Mouse (Mus musculus): ENCODE results near the gene Lepr. TPM values are rescaled to one million over a fixed set of nuclear protein-coding genes. Genes with fewer than 3 reads are reported as not detected.

The Lepr gene
- 6.6 and 8.5 TPM in 2 replicates for polyA plus RNA-seq (2015; fragmentation: Nextera tagmentation; extraction: Ambion mirVana)

DNA sequence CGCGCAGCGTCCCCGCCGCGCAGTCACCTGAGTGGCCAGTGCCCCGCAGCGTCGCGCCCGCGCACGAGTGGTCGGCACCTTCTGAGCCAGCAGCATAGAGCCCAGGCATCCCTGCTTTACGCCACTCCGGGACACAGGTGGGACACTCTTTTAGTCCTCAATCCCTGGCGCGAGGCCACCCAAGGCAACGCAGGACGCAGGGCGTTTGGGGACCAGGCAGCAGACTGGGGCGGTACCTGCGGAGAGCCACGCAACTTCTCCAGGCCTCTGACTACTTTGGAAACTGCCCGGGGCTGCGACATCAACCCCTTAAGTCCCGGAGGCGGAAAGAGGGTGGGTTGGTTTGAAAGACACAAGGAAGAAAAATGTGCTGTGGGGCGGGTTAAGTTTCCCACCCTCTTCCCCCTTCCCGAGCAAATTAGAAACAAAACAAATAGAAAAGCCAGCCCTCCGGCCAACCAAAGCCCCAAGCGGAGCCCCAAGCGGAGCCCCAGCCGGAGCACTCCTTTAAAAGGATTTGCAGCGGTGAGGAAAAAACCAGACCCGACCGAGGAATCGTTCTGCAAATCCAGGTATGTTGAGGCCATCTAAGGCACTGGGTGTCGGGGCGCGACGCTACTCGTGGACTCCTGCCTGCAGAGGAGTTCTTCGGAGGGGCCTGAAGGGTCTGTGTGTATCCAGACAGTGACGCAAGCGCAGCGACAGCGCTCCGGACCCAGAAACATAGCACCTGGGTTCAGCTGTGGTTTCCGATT is at the start of gene Lepr:
Lepr (plus strand) TSS at position 38 of the 755 bp plus-strand sequence.
- WGBS = under 1% methylated on average over 47 of the region's 50 CpGs
- peak; percentile 62 for ATAC-seq (ENCODE audit: low read depth)
- no peaks in the 10 kb centered on the region for H3K27me3 ChIP-seq (ENCODE audit: control insufficient read depth, insufficient read depth, low read depth, low read length)
- H3K4me1 ChIP-seq (replicated peaks; ENCODE audit: control insufficient read depth, insufficient read depth, low read length) = peaks cover 9% of the 10 kb centered on the region; the same call in 1 of the 2 replicates
- peak within 1 kb of the TSS; percentile 68 for H3K9ac ChIP-seq (ENCODE audit: low read length)
- H3K4me2 ChIP-seq (ENCODE audit: low read depth, low read length) = peak within 1 kb of the TSS; percentile 93
- no peaks in the 10 kb centered on the region for H3K36me3 ChIP-seq (ENCODE audit: control insufficient read depth, insufficient read depth, low read length)
- peak within 1 kb of the TSS; percentile 60 for H3K4me3 ChIP-seq (ENCODE audit: low read length)
- H3K9me3 ChIP-seq (ENCODE audit: control insufficient read depth, low read length) = no peaks in the 10 kb centered on the region
- H3K27ac ChIP-seq (ENCODE audit: low read length) = no peak within 1 kb of the TSS

- Histone ChIP-seq H3K4me2 (ENCODE audit: low read depth, low read length) (no peak overlapping the region), H3K4me3 (ENCODE audit: low read length) (no peak overlapping the region), H3K9me3 (ENCODE audit: control insufficient read depth, low read length) (no peaks in the 10 kb centered on the region), H3K27ac (ENCODE audit: low read length) (no peak overlapping the region), H3K36me3 (ENCODE audit: control insufficient read depth, insufficient read depth, low read length) (no peaks in the 10 kb centered on the region), H3K27me3 (ENCODE audit: control insufficient read depth, insufficient read depth, low read depth, low read length) (no peaks in the 10 kb centered on the region), H3K4me1 (replicated peaks; ENCODE audit: control insufficient read depth, insufficient read depth, low read length) (no peaks in the 10 kb centered on the region), H3K9ac (ENCODE audit: low read length) (no peak overlapping the region)
- WGBS = 63% methylated on average over 5 of the region's 5 CpGs
- no peak for ATAC-seq (ENCODE audit: low read depth)
Measured at GRCm38 (mm10) chr4:101669161-101669560, 48.0 kb upstream of the Lepr start.

GRCm38 (mm10) chr4:101669811-101670210 is 47.4 kb upstream of the Lepr start:
- no peak for ATAC-seq (ENCODE audit: low read depth)
- H3K4me2 ChIP-seq (ENCODE audit: low read depth, low read length) = no peak overlapping the region
- H3K9ac ChIP-seq (ENCODE audit: low read length) = no peak overlapping the region
- WGBS = 63% methylated on average over 5 of the region's 5 CpGs
- H3K27ac ChIP-seq (ENCODE audit: low read length) = no peak overlapping the region
- H3K4me1 ChIP-seq (replicated peaks; ENCODE audit: control insufficient read depth, insufficient read depth, low read length) = no peaks in the 10 kb centered on the region
- H3K36me3 ChIP-seq (ENCODE audit: control insufficient read depth, insufficient read depth, low read length) = no peaks in the 10 kb centered on the region
- H3K4me3 ChIP-seq (ENCODE audit: low read length) = no peak overlapping the region
- H3K9me3 ChIP-seq (ENCODE audit: control insufficient read depth, low read length) = no peaks in the 10 kb centered on the region
- H3K27me3 ChIP-seq (ENCODE audit: control insufficient read depth, insufficient read depth, low read depth, low read length) = no peaks in the 10 kb centered on the region

DNA sequence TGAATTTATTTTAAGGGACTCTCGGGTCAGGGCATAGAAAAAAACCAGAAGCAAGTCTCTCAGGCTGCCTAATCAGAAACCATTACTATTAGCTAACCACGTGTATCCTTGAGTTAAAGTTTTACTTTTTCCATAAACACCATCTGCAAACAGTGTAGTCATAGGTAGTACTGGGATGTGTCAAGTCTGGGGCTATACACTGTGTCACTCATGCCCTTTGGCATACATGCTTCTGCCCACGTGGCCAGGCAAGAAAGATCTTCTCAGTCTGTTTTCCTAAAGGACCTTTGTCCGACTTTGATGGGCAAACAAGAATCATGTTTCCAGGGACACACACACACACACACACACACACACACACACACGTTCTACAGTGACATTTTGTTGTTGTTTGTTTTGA is 42.4 kb upstream of the Lepr start:
- H3K27ac ChIP-seq (ENCODE audit: low read length) = no peak overlapping the region
- ATAC-seq (ENCODE audit: low read depth) = no peak
- H3K4me2 ChIP-seq (ENCODE audit: low read depth, low read length) = no peak overlapping the region
- H3K4me1 ChIP-seq (replicated peaks; ENCODE audit: control insufficient read depth, insufficient read depth, low read length) = peaks cover 2% of the 10 kb centered on the region; the same call in 1 of the 2 replicates
- H3K27me3 ChIP-seq (ENCODE audit: control insufficient read depth, insufficient read depth, low read depth, low read length) = no peaks in the 10 kb centered on the region
- H3K9ac ChIP-seq (ENCODE audit: low read length) = no peak overlapping the region
- 62% methylated on average over 5 of the region's 5 CpGs for WGBS
- H3K9me3 ChIP-seq (ENCODE audit: control insufficient read depth, low read length) = no peaks in the 10 kb centered on the region
- no peaks in the 10 kb centered on the region for H3K36me3 ChIP-seq (ENCODE audit: control insufficient read depth, insufficient read depth, low read length)
- no peak overlapping the region for H3K4me3 ChIP-seq (ENCODE audit: low read length)

DNA sequence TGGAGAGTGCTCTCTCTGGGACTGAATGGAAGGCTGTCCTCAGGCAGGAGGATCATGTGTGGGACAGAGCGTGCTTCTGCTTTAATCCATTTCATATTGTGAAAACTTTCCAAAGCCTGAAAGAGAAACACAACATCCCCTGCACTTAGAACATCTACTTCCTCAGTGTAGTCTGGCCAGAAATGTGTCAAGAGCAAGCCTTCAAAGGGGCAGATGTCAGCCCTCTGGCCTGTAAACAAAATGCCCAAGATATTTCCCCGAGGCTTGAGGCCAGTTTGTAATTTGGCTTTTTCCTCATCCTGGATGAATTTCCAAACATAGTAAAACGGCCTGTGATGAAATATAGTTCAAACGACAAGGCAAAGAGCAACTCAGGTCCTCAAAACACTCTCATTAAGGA is 41.5 kb upstream of the Lepr start:
- Histone ChIP-seq H3K9me3 (ENCODE audit: control insufficient read depth, low read length) (no peaks in the 10 kb centered on the region), H3K4me3 (ENCODE audit: low read length) (no peak overlapping the region), H3K4me2 (ENCODE audit: low read depth, low read length) (no peak overlapping the region), H3K36me3 (ENCODE audit: control insufficient read depth, insufficient read depth, low read length) (no peaks in the 10 kb centered on the region), H3K27me3 (ENCODE audit: control insufficient read depth, insufficient read depth, low read depth, low read length) (no peaks in the 10 kb centered on the region), H3K27ac (ENCODE audit: low read length) (peak overlapping the region; percentile 27), H3K9ac (ENCODE audit: low read length) (no peak overlapping the region), H3K4me1 (replicated peaks; ENCODE audit: control insufficient read depth, insufficient read depth, low read length) (peaks cover 2% of the 10 kb centered on the region; the same call in 1 of the 2 replicates)
- WGBS = 29% methylated on average over 4 of the region's 4 CpGs
- peak; percentile 83 for ATAC-seq (ENCODE audit: low read depth)

DNA sequence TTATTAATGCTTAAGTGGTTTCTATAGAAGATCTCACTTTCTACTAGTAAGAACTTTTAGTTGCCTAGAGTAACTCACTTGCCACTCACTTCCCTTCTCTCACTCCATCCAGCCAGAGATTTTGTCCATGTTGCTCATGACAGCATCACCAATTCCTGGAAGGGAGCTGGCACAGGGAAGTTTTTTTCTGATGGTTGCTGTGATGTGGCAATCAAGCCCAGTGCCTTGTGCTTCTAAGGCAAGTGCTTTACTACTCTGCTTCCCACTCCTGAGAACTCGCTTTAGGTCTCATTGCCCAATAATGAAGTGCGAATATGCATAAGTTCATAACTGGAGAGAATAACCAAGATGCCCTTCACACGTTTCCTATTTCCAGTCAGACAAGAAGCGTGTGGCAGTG is 34.6 kb upstream of the Lepr start:
- H3K9ac ChIP-seq (ENCODE audit: low read length) = no peak overlapping the region
- ATAC-seq (ENCODE audit: low read depth) = no peak
- H3K27me3 ChIP-seq (ENCODE audit: control insufficient read depth, insufficient read depth, low read depth, low read length) = no peaks in the 10 kb centered on the region
- no peaks in the 10 kb centered on the region for H3K36me3 ChIP-seq (ENCODE audit: control insufficient read depth, insufficient read depth, low read length)
- H3K4me2 ChIP-seq (ENCODE audit: low read depth, low read length) = no peak overlapping the region
- no peak overlapping the region for H3K4me3 ChIP-seq (ENCODE audit: low read length)
- no peaks in the 10 kb centered on the region for H3K4me1 ChIP-seq (replicated peaks; ENCODE audit: control insufficient read depth, insufficient read depth, low read length)
- 81% methylated on average over 4 of the region's 4 CpGs for WGBS
- H3K27ac ChIP-seq (ENCODE audit: low read length) = no peak overlapping the region
- no peaks in the 10 kb centered on the region for H3K9me3 ChIP-seq (ENCODE audit: control insufficient read depth, low read length)

DNA sequence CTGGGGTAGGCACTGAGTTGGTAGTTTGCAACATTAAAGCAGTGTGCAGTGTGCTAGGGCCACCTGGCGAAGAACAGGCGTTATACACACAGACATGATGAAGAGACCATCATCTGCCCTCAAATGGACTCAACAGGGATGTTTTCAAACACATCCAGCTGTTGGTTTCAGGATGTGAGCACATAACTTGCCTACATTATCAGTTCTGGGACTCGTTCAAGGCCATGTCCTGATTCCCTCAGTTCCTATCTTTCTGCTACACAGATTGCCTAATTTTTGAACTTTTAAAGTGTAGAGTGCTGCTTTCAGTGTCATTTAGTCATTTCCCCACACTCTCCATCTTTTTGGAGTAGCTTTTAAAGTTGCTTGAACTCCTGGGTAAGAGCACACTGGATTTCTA is 34.1 kb upstream of the Lepr start:
- no peak overlapping the region for H3K4me2 ChIP-seq (ENCODE audit: low read depth, low read length)
- no peaks in the 10 kb centered on the region for H3K27me3 ChIP-seq (ENCODE audit: control insufficient read depth, insufficient read depth, low read depth, low read length)
- H3K4me1 ChIP-seq (replicated peaks; ENCODE audit: control insufficient read depth, insufficient read depth, low read length) = no peaks in the 10 kb centered on the region
- 54% methylated on average over 3 of the region's 3 CpGs for WGBS
- H3K9me3 ChIP-seq (ENCODE audit: control insufficient read depth, low read length) = no peaks in the 10 kb centered on the region
- no peak overlapping the region for H3K9ac ChIP-seq (ENCODE audit: low read length)
- H3K4me3 ChIP-seq (ENCODE audit: low read length) = no peak overlapping the region
- no peaks in the 10 kb centered on the region for H3K36me3 ChIP-seq (ENCODE audit: control insufficient read depth, insufficient read depth, low read length)
- no peak overlapping the region for H3K27ac ChIP-seq (ENCODE audit: low read length)
- ATAC-seq (ENCODE audit: low read depth) = no peak

DNA sequence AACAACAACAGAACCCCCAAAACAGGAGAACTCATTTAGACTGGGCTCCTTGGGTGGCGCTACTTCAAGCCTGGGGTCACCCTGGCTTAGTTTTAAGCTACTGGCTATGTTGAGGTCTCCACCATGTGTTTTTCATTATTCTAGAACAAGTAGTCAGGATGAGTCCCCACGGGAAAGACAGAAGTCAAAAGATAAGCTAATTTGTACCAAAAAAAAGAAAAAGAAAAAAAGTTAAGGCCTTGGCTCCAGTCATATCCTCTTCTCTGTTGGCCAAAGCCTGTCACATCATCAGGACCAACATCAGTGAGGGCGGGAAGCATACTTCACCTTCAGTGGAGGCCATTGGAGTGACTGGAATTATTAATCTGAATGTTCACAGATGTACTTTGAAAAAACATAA is 32.4 kb upstream of the Lepr start:
- Histone ChIP-seq H3K4me1 (replicated peaks; ENCODE audit: control insufficient read depth, insufficient read depth, low read length) (no peaks in the 10 kb centered on the region), H3K4me3 (ENCODE audit: low read length) (no peak overlapping the region), H3K36me3 (ENCODE audit: control insufficient read depth, insufficient read depth, low read length) (no peaks in the 10 kb centered on the region), H3K4me2 (ENCODE audit: low read depth, low read length) (no peak overlapping the region), H3K9ac (ENCODE audit: low read length) (no peak overlapping the region), H3K27ac (ENCODE audit: low read length) (no peak overlapping the region), H3K27me3 (ENCODE audit: control insufficient read depth, insufficient read depth, low read depth, low read length) (no peaks in the 10 kb centered on the region), H3K9me3 (ENCODE audit: control insufficient read depth, low read length) (no peaks in the 10 kb centered on the region)
- no peak for ATAC-seq (ENCODE audit: low read depth)
- 74% methylated on average over 3 of the region's 3 CpGs for WGBS

DNA sequence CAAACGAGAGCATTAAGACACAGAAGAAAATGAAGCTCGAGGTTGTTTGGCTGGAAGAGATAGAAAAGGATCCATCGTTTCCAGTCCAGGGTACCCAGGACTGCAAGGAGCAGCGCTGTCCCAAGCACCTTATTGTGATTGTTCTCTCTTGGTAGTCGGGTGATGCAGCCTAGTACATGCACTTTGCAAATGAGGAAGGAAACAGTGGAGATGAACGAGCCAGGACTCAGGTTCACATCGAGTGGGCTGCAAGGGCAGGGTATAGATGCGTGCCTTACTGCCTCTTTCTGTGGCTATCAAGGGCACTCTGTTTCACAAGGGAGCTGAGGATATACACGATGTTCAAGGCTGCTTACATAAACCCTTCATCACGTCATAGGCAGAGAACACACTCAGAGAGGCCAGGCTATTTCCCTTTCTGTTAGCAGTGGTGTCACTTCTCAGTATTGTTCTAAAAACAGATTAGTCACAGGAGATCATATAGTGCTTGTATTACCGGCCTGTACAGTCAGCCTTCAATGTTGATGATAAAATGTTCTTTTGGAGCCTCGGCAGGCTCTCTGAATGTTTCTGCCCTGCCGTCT is 30.9 kb upstream of the Lepr start:
- no peak overlapping the region for H3K4me3 ChIP-seq (ENCODE audit: low read length)
- no peak overlapping the region for H3K9ac ChIP-seq (ENCODE audit: low read length)
- WGBS = 60% methylated on average over 13 of the region's 13 CpGs
- no peak overlapping the region for H3K27ac ChIP-seq (ENCODE audit: low read length)
- H3K27me3 ChIP-seq (ENCODE audit: control insufficient read depth, insufficient read depth, low read depth, low read length) = no peaks in the 10 kb centered on the region
- H3K9me3 ChIP-seq (ENCODE audit: control insufficient read depth, low read length) = no peaks in the 10 kb centered on the region; the same call in 1 of the 2 replicates
- ATAC-seq (ENCODE audit: low read depth) = no peak
- H3K36me3 ChIP-seq (ENCODE audit: control insufficient read depth, insufficient read depth, low read length) = no peaks in the 10 kb centered on the region
- no peaks in the 10 kb centered on the region for H3K4me1 ChIP-seq (replicated peaks; ENCODE audit: control insufficient read depth, insufficient read depth, low read length)
- no peak overlapping the region for H3K4me2 ChIP-seq (ENCODE audit: low read depth, low read length)
